Mouse (Mus musculus) heart, postnatal 10 days (tissue): ENCODE measurements at regions not wholly inside any gene's neighbourhood (a gene's known extent, or its start where the extent isn't known, plus 50 kb on each side); places are given as distances from the start of the nearest gene placed in this dataset.

Experiments
- DNase-seq, 2 experiments: peaks; one replicate each; pipeline ENCODE4 v3.0.0; 2021
- intact Hi-C: fragments of 180-260 bp; cut with DNase I; formaldehyde crosslinking; loops from one replicate; pipeline ENCODE4 v1.15.1; 2025

DNA sequence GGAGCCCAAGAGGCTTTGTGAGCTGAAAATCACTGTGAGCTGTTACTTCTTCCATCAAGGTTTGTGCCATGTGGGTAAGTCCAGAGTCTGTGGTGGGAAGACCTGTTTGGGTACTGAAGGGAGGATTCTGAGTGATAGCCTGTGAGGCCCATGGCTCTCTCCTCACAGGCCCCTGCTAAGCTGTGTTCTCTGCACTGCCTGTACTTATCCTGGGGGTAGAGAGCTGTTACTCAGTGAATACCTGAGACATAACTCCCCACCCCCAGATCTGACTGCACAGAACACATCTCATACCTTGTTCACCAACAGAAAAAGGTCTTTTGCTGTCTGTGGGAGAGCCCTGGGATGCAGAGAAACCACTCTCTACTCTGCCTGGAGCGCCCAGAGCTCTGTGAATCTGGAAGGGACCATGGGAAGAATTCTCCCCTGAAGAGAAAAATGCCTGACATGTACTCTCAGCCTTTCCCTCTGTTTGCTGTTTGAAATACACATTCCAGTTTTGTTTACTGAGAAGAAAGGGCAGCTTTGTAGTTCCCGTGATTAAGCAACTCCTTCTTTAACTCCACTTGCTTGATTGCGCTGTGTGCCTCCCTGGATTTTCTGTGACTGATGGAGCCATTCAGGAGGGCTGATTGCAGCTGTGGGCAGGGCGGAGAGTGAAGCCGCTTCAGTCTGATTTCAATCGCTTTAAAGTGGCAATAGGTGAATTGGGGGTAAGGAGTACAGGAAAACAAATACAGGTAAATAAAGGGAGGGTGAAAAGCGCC is 460.3 kb upstream of the Cdh4 start:
- DNase-seq, result no peak
- intact Hi-C loops, result no loop called here

DNA sequence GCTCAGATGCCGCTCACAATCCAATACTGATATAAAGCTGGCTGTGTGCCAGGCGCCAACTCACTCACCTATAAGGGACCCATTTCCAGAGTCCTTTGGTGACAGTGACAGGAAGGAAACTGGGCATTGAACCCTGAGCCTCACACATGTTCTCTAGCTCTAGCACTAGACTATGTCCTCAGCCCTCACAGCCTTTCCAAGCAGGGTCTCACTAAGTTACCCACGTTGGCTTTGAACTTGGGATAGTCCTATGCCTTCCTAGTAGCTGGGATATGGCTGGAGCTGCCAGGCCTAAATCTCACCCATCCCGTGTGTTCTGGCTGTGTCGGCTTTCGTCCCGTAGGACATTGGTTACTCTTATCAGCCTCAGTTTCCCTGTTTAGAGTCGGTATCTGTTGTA is 458.4 kb upstream of the Cdh4 start:
- no peak for DNase-seq
- intact Hi-C loops, result no loop called here

DNA sequence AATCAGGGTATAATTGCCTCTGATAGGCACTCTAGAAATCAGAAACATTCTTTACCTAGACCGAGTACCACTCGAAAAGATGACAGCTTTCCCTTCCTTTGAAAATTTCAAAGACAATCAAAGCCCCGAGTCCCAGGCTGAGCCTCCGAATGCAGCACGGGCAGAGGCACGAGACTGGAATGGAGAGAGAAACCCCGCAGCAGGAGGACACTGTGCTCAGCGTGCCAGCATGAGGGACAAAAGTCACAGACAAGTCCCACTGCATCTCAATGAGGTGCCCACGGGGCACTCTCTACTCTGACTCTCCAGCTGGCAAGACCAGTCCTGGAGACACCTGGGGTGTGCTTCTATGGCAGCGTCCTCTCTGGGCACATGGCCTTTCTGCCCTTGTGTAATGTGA is 454.3 kb upstream of the Cdh4 start:
- DNase-seq, result no peak
- intact Hi-C loops, result no loop called here

DNA sequence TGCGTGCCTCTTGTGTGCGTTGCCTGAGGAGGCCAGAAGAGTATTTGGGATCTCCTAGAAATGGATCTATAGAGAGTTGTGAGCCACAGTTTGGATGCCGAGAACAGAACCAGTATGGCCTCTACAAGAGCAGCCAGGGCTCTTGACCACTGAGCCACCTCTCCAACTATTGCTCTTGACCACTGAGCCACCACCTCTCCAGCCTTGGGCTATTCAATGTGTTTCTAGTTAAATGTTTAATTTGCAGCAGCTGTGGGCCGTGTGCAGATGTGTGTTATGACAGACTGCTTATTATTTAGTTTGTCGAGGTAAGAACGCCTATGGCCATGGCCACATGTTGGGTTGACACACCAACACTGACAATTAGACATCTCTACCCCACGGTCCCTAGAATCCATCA is 452.9 kb upstream of the Cdh4 start:
- intact Hi-C loops, result no loop called here
- no peak for DNase-seq

DNA sequence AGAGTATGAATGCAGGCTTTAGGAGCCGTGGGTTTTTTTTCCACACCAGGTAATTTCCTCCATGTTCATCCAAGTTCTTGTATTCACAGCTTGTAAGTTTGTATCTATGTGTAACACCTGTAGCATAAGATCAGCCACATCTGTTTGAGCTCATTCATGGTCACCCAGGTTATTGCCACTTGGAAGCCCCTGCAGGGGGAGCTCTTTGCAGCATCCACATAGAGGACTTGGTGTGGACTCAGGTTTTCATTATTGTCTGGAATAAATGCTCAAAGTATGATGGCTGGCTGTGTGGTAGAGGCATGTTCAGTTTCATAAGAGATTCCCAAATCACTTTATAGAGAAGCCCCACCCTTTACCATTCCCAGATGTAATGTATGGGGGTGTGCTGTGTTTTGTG is 452.4 kb upstream of the Cdh4 start:
- intact Hi-C loops, result no loop called here

DNA sequence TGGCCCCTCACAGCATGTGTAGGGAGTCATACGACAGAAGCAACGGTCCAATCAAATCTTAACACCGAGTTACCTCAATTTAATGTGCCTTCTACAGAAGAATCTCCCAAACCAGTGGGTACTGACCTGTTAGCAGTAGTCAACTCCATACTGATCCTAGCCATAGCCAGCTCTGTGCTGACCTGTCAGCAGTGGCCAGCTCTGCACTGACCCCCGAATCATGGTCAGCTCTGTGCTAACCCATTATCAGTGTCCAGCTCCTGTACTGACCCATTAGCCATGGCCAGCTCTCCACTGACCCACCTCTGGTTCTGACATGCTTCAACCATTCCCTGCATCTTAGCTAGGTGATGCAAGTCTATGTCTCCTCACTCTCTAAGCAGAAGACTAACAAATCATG is 451.3 kb upstream of the Cdh4 start:
- intact Hi-C loops, result no loop called here
- no peak for DNase-seq

More for the DNA sequence above, 452.4 kb upstream of the Cdh4 start:
- no peak for DNase-seq

DNA sequence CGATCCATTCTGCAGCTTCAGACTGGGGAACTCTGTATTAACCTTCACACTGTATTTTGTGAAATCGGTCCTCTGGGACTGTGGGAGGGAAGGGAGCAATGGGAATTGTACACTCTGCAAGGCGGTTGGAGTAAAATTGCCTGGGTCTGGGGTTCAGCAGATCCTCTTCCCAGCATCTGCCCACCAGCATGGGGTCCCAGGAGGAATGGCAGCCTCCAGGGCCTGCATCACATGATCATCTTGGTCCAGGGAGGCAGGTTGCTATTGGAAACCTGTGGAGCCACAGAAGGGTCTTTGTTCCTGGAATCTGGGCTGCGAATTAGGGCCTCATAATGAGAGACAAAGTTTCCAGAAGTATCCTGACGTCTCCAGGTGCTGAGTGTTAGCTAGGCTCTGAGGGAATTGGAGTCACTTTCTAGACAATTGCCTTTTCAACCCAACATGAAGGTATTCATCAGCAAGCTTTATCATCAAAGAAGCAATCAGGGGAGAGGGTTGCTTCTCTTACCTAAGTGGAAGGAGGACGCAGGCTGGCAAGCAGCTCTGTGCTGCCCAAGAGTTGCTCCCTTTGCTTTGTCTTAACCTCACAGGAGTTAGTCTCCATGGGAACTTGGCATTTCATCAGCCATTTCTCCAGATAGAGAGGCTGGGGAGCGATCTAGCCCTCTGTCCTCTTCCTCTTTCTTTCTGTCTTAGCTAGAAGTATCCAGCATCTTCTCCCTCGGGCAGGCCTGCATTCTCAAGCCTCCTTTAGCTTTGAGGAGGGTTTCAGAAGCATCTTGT is 449.7 kb upstream of the Cdh4 start:
- intact Hi-C loops, result no loop called here
- no peak for DNase-seq

DNA sequence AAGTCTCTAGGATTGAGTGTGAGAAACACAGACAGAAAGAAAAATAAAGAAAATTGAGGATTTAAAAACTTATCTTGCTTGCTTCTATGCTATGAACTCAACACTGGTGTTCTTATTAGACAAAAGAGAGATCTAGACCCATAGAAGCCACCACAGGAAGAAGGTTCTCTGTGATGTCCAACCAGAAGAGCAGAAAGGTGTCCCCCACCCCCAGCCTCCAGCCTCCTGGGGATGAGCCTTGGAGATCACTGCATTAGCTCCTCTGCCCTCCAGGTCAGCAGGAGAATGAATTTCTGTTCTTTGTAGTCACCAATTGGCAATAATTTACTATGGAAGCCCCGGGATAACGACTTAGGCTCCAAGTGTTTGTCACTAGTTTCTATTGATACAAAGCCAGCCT is 444.3 kb upstream of the Cdh4 start:
- DNase-seq, result no peak
- intact Hi-C loops, result no loop called here

DNA sequence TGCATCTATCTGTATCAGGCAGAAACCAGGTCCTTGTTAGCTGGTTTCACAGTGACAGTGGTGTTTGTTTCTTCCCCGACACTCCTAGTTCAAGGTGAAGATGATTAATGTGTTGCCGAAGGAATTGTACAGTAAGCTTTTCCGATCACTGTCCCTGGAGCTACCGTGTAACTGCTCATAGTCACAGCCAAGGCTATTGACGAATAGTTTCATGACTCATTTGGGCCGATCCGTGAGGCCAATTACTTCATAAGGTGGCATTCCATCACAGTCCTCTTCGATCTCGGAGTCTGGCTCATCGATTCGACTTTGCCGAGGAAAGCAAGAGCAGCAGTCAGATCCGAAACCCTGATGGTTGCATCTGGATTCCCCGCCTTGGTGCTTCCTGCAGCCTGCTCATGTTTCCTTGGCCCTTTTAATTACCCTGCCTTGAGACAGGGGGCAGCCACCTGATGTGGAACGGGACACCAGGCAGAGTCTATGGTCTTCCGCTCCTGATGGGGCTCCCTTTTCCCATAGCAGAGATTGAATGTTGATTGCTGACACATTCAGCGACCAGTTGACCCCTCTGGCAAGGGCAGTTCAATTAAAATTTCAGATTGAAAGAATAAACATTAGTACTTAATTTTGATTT is 441.7 kb upstream of the Cdh4 start:
- intact Hi-C loops, result no loop called here
- no peak for DNase-seq

- no peak for DNase-seq
- intact Hi-C loops, result no loop called here
Measured at GRCm38 (mm10) chr2:179007766-179008165, 434.5 kb upstream of the Cdh4 start.

DNA sequence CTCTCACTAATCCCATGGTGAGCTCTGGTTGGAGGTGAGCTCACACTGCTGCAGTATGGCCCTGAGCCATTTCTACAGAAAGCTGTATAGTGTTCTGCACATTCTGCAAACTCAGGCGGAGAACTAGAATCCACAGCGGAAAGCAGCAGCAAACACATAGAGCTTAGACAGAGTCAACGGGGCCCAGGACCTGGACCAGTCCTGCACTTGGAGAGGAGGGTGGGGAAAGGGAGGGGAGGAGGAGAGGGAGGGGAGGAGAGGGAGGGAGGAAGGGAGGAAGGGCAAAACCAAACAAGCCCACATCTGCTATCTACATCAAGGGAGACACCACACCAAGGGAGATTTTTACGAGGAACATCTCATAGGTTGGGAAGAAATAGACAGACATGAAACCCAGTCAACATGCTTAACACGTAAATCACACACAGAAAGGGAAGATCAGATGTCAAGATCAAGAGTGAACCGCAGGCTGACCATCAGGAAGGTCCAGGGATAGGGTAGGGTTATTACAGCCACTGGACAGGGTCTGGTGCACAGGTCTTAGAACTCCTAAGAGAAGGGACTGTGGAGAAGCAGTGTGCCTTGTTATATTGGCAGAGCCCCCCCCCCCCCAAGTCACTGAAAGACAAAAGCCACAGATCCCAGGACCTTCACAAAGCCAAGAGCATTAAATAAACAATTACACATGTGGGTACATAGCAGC is 428.2 kb upstream of the Cdh4 start:
- no peak for DNase-seq
- intact Hi-C loops, result no loop called here

- intact Hi-C loops, result no loop called here
- no peak for DNase-seq
Measured at GRCm38 (mm10) chr2:179022675-179023194, 419.5 kb upstream of the Cdh4 start.

- intact Hi-C loops, result no loop called here
- no peak for DNase-seq
Measured at GRCm38 (mm10) chr2:179024225-179024624, 418.0 kb upstream of the Cdh4 start.

DNA sequence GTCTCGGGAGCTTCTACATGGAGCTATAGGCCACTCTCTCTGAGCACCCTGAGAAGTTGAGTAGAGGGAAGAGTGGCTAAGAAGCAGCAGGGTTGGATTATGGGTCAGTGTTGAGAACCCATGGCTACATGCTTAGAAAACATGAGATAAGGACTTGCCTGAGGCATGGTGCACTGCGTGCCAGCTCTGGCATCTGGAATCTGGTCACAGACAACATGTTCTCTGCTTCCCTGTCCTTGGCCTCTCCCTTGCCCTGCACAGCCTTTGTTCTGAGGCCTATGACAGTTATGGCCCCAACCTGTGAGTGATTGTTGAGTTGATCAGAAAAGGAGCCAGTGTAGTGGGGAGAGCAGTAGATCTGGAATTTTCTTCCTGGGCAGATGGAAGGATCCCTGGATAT is 409.1 kb upstream of the Cdh4 start:
- peak; percentile 13 to 18 for DNase-seq
- intact Hi-C loops, result no loop called here

GRCm38 (mm10) chr2:179035446-179035845 is 406.8 kb upstream of the Cdh4 start:
- intact Hi-C loops, result no loop called here
- DNase-seq, result no peak

- intact Hi-C loops, result no loop called here
- no peak for DNase-seq
Measured at GRCm38 (mm10) chr2:179039697-179040096, 402.5 kb upstream of the Cdh4 start.

- intact Hi-C loops, result no loop called here
- DNase-seq, result no peak
Measured at GRCm38 (mm10) chr2:179043671-179044070, 398.6 kb upstream of the Cdh4 start.

DNA sequence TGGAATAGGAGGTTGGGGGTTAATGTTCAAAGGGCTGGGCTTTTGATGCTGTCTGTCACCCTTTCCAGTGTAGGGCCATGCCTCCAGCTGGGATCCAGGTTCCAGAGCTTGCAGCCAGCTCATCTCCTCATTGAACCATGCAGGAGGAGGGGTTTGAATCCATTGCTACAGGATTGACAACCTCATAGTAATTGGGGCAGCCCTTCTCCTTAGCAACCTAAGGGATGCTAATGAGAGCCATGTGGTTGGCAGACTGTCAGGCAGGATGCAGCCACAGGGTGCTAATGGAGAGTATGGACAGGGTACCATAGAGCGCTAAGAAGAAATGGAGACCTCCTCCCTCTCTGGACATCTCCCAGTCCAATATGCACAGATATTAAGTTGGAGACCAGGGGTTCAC is 396.9 kb upstream of the Cdh4 start:
- DNase-seq, result no peak
- intact Hi-C loops, result no loop called here

- no peak for DNase-seq
- intact Hi-C loops, result no loop called here
Measured at GRCm38 (mm10) chr2:179054441-179054840, 387.8 kb upstream of the Cdh4 start.

DNA sequence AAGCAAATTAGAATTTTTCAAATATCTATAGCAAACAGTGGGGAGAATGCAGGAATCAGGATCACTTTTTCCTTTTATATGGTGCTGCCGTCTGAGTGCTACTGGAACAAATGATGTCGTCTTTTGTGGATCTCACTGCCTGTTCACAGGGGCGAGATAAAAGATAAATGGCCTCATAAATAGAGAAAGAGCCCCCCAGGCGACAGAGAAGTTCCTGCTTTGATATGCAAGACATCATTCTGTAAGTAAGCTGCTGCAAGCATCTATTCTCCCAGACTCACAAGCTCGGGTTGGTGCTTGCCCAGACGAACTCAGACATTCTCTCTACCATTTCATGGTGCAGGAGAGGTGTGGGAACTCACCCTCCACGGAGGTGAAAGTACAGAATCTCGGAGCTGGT is 377.6 kb upstream of the Cdh4 start:
- DNase-seq, result no peak
- intact Hi-C loops, result no loop called here

- DNase-seq, result no peak
Measured at GRCm38 (mm10) chr2:179069520-179069919, 372.7 kb upstream of the Cdh4 start.

More at GRCm38 (mm10) chr2:179069520-179069919, 372.7 kb upstream of the Cdh4 start:
- intact Hi-C loops, result no loop called here
